Comparison of ENCODE assay signal across 22 mouse cellular contexts in the genomic region with DNA sequence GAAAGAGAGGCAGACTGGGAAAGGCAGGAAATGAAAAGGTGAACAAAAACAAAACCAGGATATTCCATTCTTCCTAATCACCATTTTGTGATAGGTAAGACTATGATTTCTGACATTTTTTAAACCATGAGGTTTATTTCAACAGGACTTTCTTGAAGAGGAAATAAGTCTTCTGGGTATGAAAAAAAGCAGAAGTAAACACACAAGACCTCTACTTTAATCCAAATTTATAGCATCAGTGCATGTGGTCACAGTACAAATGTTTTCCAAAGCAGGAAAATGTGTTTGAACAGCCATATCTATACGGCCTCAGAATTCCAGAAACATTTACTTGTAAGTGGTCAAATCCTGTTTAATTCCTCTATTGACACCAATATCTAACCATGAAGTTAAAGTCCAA.
"Had no signal": no experiment of that assay in that cellular context is flagged by ENCODE, and none has a peak within 500 bp of the region (broad histone marks: within the 10 kb centered on the region; RNA-seq: fewer than 3 reads in every experiment).

No protein-coding gene starts in this region.

- H3K4me2 ChIP-seq: lung, embryonic 15.5 days; midbrain, embryonic 12.5 days; neural tube, embryonic 13.5 days; neural tube, embryonic 15.5 days had no signal

- ATAC-seq: liver, postnatal 0 days; lung, postnatal 0 days; midbrain, embryonic 16.5 days had no signal

- H3K36me3 ChIP-seq: lung, embryonic 15.5 days; midbrain, embryonic 10.5 days; midbrain, embryonic 12.5 days; neural tube, embryonic 13.5 days; neural tube, embryonic 15.5 days had no signal

- H3K4me3 ChIP-seq: lung, embryonic 15.5 days; midbrain, embryonic 10.5 days; midbrain, embryonic 12.5 days; myocyte; neural tube, embryonic 13.5 days; neural tube, embryonic 15.5 days had no signal

- DNase-seq: liver, postnatal 0 days; lung, adult 2 months; lung, postnatal 14 days; lung, postnatal 36 days; midbrain, embryonic 14.5 days; retina, postnatal 1 day; right cerebral cortex, adult 18-20 months; right cerebral cortex, postnatal 25 days; right cerebral cortex, postnatal 4 days; spleen, adult 18-20 months; thymus, adult 18-20 months; thymus, postnatal 14 days; thymus, postnatal 36 days had no signal

- H3K4me1 ChIP-seq: lung, embryonic 15.5 days; midbrain, embryonic 10.5 days; midbrain, embryonic 12.5 days; neural tube, embryonic 13.5 days; neural tube, embryonic 15.5 days had no signal

- H3K9me3 ChIP-seq: lung, embryonic 15.5 days; midbrain, embryonic 10.5 days; midbrain, embryonic 12.5 days; neural tube, embryonic 13.5 days; neural tube, embryonic 15.5 days had no signal

- H3K27ac ChIP-seq: lung, embryonic 15.5 days; macrophage; midbrain, embryonic 10.5 days; midbrain, embryonic 12.5 days; neural tube, embryonic 13.5 days; neural tube, embryonic 15.5 days had no signal

- H3K27me3 ChIP-seq: lung, embryonic 15.5 days; midbrain, embryonic 12.5 days; neural tube, embryonic 13.5 days; neural tube, embryonic 15.5 days had no signal

- H3K9ac ChIP-seq: liver, postnatal 0 days; lung, embryonic 15.5 days; midbrain, embryonic 12.5 days; neural tube, embryonic 13.5 days; neural tube, embryonic 15.5 days had no signal
